Mouse (Mus musculus): ENCODE measurements at regions not wholly inside any gene's neighbourhood (a gene's known extent, or its start where the extent isn't known, plus 50 kb on each side); places are given as distances from the start of the nearest gene placed in this dataset.

GRCm38 (mm10) chr2:73967618-73968017, 56.5 kb upstream of the Atp5g3 start:
- TF ChIP-seq CTCF (IDR thresholded peaks at IDR 0.05; ENCODE audit: control insufficient read depth, insufficient read depth, low read length), result no peak
- no peak for TF ChIP-seq POLR2A (IDR thresholded peaks at IDR 0.05; ENCODE audit: borderline replicate concordance, control insufficient read depth, low read depth, low read length)

Measured in bone marrow, adult 2 months (tissue).